Mouse (Mus musculus): ENCODE measurements at regions not wholly inside any gene's neighbourhood (a gene's known extent, or its start where the extent isn't known, plus 50 kb on each side); places are given as distances from the start of the nearest gene placed in this dataset.

GRCm38 (mm10) chr13:53709062-53709461 lies 236.2 kb upstream of the Msx2 start:
- WGBS, result 65% methylated on average over 10 of the region's 10 CpGs
- no peak for ATAC-seq
- Histone ChIP-seq H3K4me2 (ENCODE audit: low read depth, low read length) (no peak overlapping the region), H3K4me3 (ENCODE audit: low read length) (no peak overlapping the region), H3K9ac (ENCODE audit: low read depth, low read length) (no peak overlapping the region), H3K36me3 (ENCODE audit: control insufficient read depth, insufficient read depth, low read length) (no peaks in the 10 kb centered on the region), H3K4me1 (ENCODE audit: control insufficient read depth, insufficient read depth, low read length) (no peaks in the 10 kb centered on the region), H3K27ac (ENCODE audit: low read length) (no peak overlapping the region), H3K9me3 (ENCODE audit: control insufficient read depth, low read length) (no peaks in the 10 kb centered on the region), H3K27me3 (replicated peaks; ENCODE audit: control insufficient read depth, insufficient read depth, low read length) (no peaks in the 10 kb centered on the region)

DNA sequence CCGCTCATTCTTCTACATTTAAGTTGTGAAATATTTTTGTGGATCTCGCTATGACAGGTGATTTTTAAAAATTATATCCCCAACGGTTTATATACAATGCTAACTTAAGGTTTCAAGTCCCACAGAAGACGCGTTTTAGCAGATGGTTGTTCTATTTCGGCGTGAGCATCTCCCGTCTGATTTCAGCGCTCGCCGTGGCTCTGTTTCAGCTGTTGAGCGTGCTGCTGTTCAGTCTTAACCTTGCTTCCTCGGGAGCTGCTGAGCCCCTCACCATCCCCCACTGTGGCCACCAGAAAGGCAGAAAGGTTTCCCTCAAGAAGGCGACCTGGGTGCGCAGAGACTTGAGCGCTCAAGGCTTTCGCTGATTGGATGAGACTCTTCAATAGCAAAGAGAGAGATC lies 234.7 kb upstream of the Msx2 start:
- H3K27ac ChIP-seq (ENCODE audit: low read length), result no peak overlapping the region
- no peak for ATAC-seq
- H3K4me3 ChIP-seq (ENCODE audit: low read length), result no peak overlapping the region
- no peaks in the 10 kb centered on the region for H3K9me3 ChIP-seq (ENCODE audit: control insufficient read depth, low read length)
- no peaks in the 10 kb centered on the region for H3K36me3 ChIP-seq (ENCODE audit: control insufficient read depth, insufficient read depth, low read length)
- WGBS, result 80% methylated on average over 17 of the region's 17 CpGs
- no peak overlapping the region for H3K4me2 ChIP-seq (ENCODE audit: low read depth, low read length)
- H3K9ac ChIP-seq (ENCODE audit: low read depth, low read length), result no peak overlapping the region
- H3K27me3 ChIP-seq (replicated peaks; ENCODE audit: control insufficient read depth, insufficient read depth, low read length), result no peaks in the 10 kb centered on the region
- no peaks in the 10 kb centered on the region for H3K4me1 ChIP-seq (ENCODE audit: control insufficient read depth, insufficient read depth, low read length)

DNA sequence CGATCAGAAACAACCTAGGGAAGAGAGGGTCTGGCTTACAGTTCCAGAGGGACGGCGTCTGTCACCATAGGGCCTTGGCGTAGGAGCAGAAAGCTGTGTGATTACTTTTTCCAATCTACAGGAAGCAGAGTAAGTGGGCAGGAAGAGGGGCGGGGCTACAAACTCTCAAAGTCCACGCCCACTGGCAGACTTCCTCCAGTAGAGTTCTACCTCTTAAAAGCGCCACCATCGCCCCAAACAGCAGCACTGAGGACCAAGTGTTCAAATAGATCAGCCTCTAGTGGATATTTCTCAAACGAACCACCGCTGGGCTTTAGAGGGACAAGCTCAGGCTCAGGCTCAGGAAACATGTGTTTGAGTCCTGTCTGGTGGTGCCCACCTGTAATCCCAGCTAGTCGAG lies 231.2 kb upstream of the Msx2 start:
- no peak overlapping the region for H3K4me2 ChIP-seq (ENCODE audit: low read depth, low read length)
- H3K4me1 ChIP-seq (ENCODE audit: control insufficient read depth, insufficient read depth, low read length), result no peaks in the 10 kb centered on the region
- no peak overlapping the region for H3K27ac ChIP-seq (ENCODE audit: low read length)
- H3K9me3 ChIP-seq (ENCODE audit: control insufficient read depth, low read length), result no peaks in the 10 kb centered on the region
- H3K4me3 ChIP-seq (ENCODE audit: low read length), result no peak overlapping the region
- H3K9ac ChIP-seq (ENCODE audit: low read depth, low read length), result no peak overlapping the region
- 78% methylated on average over 11 of the region's 11 CpGs for WGBS
- H3K27me3 ChIP-seq (replicated peaks; ENCODE audit: control insufficient read depth, insufficient read depth, low read length), result no peaks in the 10 kb centered on the region
- H3K36me3 ChIP-seq (ENCODE audit: control insufficient read depth, insufficient read depth, low read length), result no peaks in the 10 kb centered on the region
- ATAC-seq, result no peak

DNA sequence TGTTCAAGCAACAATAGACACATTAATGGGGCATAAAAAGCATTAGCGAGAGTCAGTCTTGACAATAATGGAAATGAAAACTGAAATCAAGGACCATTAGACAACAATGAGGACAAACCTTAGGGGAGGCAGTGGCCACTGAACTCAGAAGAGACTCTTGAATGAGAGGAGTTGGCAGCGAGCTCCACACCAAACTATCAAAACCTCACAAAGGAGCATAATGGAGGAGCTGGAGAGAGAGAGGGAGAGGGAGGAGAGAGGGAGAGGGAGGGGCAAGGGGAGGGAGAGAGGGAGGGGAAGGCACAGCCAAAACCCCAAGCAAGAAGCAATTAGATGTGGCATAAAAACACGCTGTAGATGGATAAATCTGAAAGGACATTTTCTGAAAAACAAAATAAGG lies 227.4 kb upstream of the Msx2 start:
- no peaks in the 10 kb centered on the region for H3K9me3 ChIP-seq (ENCODE audit: control insufficient read depth, low read length)
- no peak overlapping the region for H3K27ac ChIP-seq (ENCODE audit: low read length)
- H3K4me2 ChIP-seq (ENCODE audit: low read depth, low read length), result no peak overlapping the region
- H3K4me3 ChIP-seq (ENCODE audit: low read length), result no peak overlapping the region
- no peaks in the 10 kb centered on the region for H3K27me3 ChIP-seq (replicated peaks; ENCODE audit: control insufficient read depth, insufficient read depth, low read length)
- no peak for ATAC-seq
- H3K36me3 ChIP-seq (ENCODE audit: control insufficient read depth, insufficient read depth, low read length), result no peaks in the 10 kb centered on the region
- no peak overlapping the region for H3K9ac ChIP-seq (ENCODE audit: low read depth, low read length)
- no peaks in the 10 kb centered on the region; the same call in 1 of the 2 replicates for H3K4me1 ChIP-seq (ENCODE audit: control insufficient read depth, insufficient read depth, low read length)
- WGBS, result 77% methylated on average over 3 of the region's 3 CpGs

- H3K4me2 ChIP-seq (ENCODE audit: low read depth, low read length), result no peak overlapping the region
- no peak overlapping the region for H3K4me3 ChIP-seq (ENCODE audit: low read length)
- no peaks in the 10 kb centered on the region; the same call in 1 of the 2 replicates for H3K4me1 ChIP-seq (ENCODE audit: control insufficient read depth, insufficient read depth, low read length)
- H3K9me3 ChIP-seq (ENCODE audit: control insufficient read depth, low read length), result no peaks in the 10 kb centered on the region
- H3K27ac ChIP-seq (ENCODE audit: low read length), result no peak overlapping the region
- no peaks in the 10 kb centered on the region for H3K27me3 ChIP-seq (replicated peaks; ENCODE audit: control insufficient read depth, insufficient read depth, low read length)
- ATAC-seq, result no peak
- H3K9ac ChIP-seq (ENCODE audit: low read depth, low read length), result no peak overlapping the region
- H3K36me3 ChIP-seq (ENCODE audit: control insufficient read depth, insufficient read depth, low read length), result no peaks in the 10 kb centered on the region
- WGBS, result 59% methylated on average over 6 of the region's 6 CpGs
Observed at GRCm38 (mm10) chr13:53697954-53698353, 225.1 kb upstream of the Msx2 start.

DNA sequence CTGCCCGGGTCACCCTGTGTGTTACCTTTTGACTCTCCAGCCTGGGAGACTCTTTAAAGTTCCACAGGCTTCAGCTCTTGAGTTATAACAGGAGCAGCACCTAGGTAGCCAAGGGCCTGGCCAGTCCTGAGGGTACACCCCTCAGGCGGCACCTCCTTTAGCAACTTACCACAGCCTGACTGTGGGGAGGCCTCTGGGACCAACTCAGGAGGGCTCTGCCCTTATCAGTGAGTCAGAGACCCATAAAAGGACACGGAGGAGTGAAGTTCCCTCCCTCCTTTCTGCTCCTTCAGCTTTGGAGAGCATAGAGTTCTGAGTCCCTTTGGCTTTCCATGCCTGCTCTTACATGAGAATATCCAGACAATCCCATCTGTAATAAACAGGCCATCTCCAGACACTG lies 222.5 kb upstream of the Msx2 start:
- 36% methylated on average over 3 of the region's 3 CpGs for WGBS
- peak; percentile 68 for ATAC-seq
- no peak overlapping the region for H3K4me2 ChIP-seq (ENCODE audit: low read depth, low read length)
- no peaks in the 10 kb centered on the region for H3K27me3 ChIP-seq (replicated peaks; ENCODE audit: control insufficient read depth, insufficient read depth, low read length)
- H3K9me3 ChIP-seq (ENCODE audit: control insufficient read depth, low read length), result no peaks in the 10 kb centered on the region
- H3K4me1 ChIP-seq (ENCODE audit: control insufficient read depth, insufficient read depth, low read length), result no peaks in the 10 kb centered on the region; the same call in 1 of the 2 replicates
- H3K27ac ChIP-seq (ENCODE audit: low read length), result no peak overlapping the region
- no peaks in the 10 kb centered on the region for H3K36me3 ChIP-seq (ENCODE audit: control insufficient read depth, insufficient read depth, low read length)
- no peak overlapping the region for H3K9ac ChIP-seq (ENCODE audit: low read depth, low read length)
- no peak overlapping the region for H3K4me3 ChIP-seq (ENCODE audit: low read length)

- 42% methylated on average over 8 of the region's 8 CpGs for WGBS
- Histone ChIP-seq H3K4me3 (ENCODE audit: low read length) (0 out of 2 replicates have a peak overlapping the region, but pooled peaks have one; percentile 14), H3K4me2 (ENCODE audit: low read depth, low read length) (peak overlapping the region; percentile 32; the same call in 1 of the 2 replicates)
Observed at GRCm38 (mm10) chr13:53688934-53689333, 216.1 kb upstream of the Msx2 start.

GRCm38 (mm10) chr13:53688489-53688888 lies 215.6 kb upstream of the Msx2 start:
- Histone ChIP-seq H3K4me2 (ENCODE audit: low read depth, low read length) (peak overlapping the region; percentile 32; the same call in 1 of the 2 replicates), H3K36me3 (ENCODE audit: control insufficient read depth, insufficient read depth, low read length) (no peaks in the 10 kb centered on the region), H3K9me3 (ENCODE audit: control insufficient read depth, low read length) (no peaks in the 10 kb centered on the region), H3K4me1 (ENCODE audit: control insufficient read depth, insufficient read depth, low read length) (no peaks in the 10 kb centered on the region), H3K9ac (ENCODE audit: low read depth, low read length) (no peak overlapping the region), H3K4me3 (ENCODE audit: low read length) (0 out of 2 replicates have a peak overlapping the region, but pooled peaks have one; percentile 14), H3K27me3 (replicated peaks; ENCODE audit: control insufficient read depth, insufficient read depth, low read length) (no peaks in the 10 kb centered on the region; the same call in 1 of the 2 replicates), H3K27ac (ENCODE audit: low read length) (no peak overlapping the region)
- 8% methylated on average over 13 of the region's 13 CpGs for WGBS
- ATAC-seq, result no peak

More at GRCm38 (mm10) chr13:53688934-53689333, 216.1 kb upstream of the Msx2 start:
- H3K4me1 ChIP-seq (ENCODE audit: control insufficient read depth, insufficient read depth, low read length), result no peaks in the 10 kb centered on the region
- H3K27me3 ChIP-seq (replicated peaks; ENCODE audit: control insufficient read depth, insufficient read depth, low read length), result no peaks in the 10 kb centered on the region; the same call in 1 of the 2 replicates
- no peak overlapping the region for H3K9ac ChIP-seq (ENCODE audit: low read depth, low read length)
- no peaks in the 10 kb centered on the region for H3K9me3 ChIP-seq (ENCODE audit: control insufficient read depth, low read length)
- ATAC-seq, result no peak
- no peak overlapping the region for H3K27ac ChIP-seq (ENCODE audit: low read length)
- no peaks in the 10 kb centered on the region for H3K36me3 ChIP-seq (ENCODE audit: control insufficient read depth, insufficient read depth, low read length)

DNA sequence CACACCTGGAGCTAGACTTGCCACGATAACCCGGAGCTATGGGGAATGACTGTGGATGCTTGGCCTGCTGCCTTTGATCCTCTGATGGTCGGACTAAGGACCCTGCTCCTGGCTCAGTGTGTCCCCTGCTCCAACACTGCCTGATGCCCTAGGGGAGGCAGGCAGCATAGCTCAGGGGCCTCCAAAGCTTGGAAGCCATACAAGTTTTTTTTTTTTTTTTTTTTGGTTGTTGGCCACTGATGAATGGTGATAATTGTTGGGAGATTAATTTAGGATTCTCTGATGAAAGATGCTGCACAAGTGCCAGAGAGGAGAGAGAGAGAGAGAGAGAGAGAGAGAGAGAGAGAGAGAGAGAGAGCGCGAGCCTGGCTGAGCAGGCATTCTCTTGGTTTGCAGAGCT lies 211.6 kb upstream of the Msx2 start:
- ATAC-seq, result no peak
- Histone ChIP-seq H3K9ac (ENCODE audit: low read depth, low read length) (no peak overlapping the region), H3K9me3 (ENCODE audit: control insufficient read depth, low read length) (no peaks in the 10 kb centered on the region), H3K4me2 (ENCODE audit: low read depth, low read length) (no peak overlapping the region), H3K36me3 (ENCODE audit: control insufficient read depth, insufficient read depth, low read length) (no peaks in the 10 kb centered on the region), H3K27ac (ENCODE audit: low read length) (no peak overlapping the region), H3K4me3 (ENCODE audit: low read length) (no peak overlapping the region), H3K27me3 (replicated peaks; ENCODE audit: control insufficient read depth, insufficient read depth, low read length) (no peaks in the 10 kb centered on the region; the same call in 1 of the 2 replicates), H3K4me1 (ENCODE audit: control insufficient read depth, insufficient read depth, low read length) (no peaks in the 10 kb centered on the region)
- 56% methylated on average over 5 of the region's 5 CpGs for WGBS

DNA sequence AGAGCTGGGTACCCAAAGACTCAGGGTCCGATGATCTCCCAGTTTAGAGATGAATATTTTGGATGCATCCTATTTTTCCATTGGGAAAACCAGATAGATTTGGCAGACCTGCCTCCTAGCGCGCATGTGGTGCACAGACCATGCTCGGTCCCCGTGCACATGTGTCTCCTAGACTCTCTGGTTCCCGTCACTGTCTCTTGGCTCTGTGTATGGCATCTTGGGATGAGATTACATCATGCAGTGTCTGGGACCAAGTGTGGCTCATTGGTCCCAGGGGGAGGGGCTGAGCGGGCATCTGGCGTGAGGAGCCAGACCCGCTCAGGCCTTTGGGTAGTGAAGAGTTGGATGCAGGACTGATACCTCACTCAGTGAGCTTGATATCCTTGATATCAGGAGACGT lies 204.3 kb upstream of the Msx2 start:
- H3K36me3 ChIP-seq (ENCODE audit: control insufficient read depth, insufficient read depth, low read length), result no peaks in the 10 kb centered on the region
- no peak for ATAC-seq
- no peak overlapping the region for H3K4me3 ChIP-seq (ENCODE audit: low read length)
- 78% methylated on average over 10 of the region's 10 CpGs for WGBS
- no peak overlapping the region for H3K9ac ChIP-seq (ENCODE audit: low read depth, low read length)
- no peak overlapping the region for H3K27ac ChIP-seq (ENCODE audit: low read length)
- no peak overlapping the region for H3K4me2 ChIP-seq (ENCODE audit: low read depth, low read length)
- H3K27me3 ChIP-seq (replicated peaks; ENCODE audit: control insufficient read depth, insufficient read depth, low read length), result no peaks in the 10 kb centered on the region
- no peaks in the 10 kb centered on the region for H3K9me3 ChIP-seq (ENCODE audit: control insufficient read depth, low read length)
- H3K4me1 ChIP-seq (ENCODE audit: control insufficient read depth, insufficient read depth, low read length), result no peaks in the 10 kb centered on the region
